ENCODE assay signal across 8 mouse cellular contexts in the genomic region with DNA sequence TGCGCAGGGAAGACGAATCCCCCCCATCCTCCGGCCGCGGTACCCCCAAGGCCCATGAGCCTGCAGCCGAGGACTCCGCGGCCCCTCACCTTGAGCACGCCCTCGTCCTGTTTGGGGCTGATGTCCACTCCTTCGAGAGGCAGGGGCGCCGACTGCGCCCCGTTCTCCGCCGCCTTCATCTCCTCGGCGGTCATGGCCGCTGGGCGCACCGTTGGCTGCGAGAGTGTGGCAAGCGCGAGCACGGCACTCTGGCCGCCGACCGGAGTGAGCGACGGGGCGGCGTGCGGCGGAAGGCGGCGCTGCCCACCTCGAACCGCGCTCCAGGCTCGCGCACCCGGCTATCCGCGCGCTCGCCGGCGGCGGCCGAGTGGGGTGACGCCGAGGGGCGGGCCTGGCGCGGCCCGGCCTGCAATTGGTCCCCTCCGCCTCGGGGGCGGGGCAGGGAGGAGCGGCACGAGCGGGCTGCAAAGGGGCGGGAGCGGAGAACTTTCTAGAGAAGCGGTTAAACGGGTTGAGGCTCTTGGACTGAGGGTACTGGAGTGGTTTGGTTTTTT. TPM values are rescaled to one million over a fixed set of nuclear protein-coding genes. Genes with fewer than 3 reads are reported as not detected.
DNase-seq lines count a peak whose midpoint lies in the region; ATAC-seq and TF ChIP-seq lines count a peak whose summit lies in the region.

Gene Fkbp4, minus strand, starts transcription at position 361 of the 554 bp plus-strand sequence.

- peak within 1 kb of the TSS; percentile 99 for H3K4me2 ChIP-seq in CH12.LX (ENCODE audit: insufficient read depth, low read depth, poor library complexity, severe bottlenecking)
- peak within 1 kb of the TSS; percentile 83 for H3K4me2 ChIP-seq in forebrain, embryonic 11.5 days (ENCODE audit: low read depth, low read length, severe bottlenecking)
- peak within 1 kb of the TSS; percentile 94 for H3K4me2 ChIP-seq in heart, embryonic 16.5 days (ENCODE audit: low read depth, low read length)
- peak within 1 kb of the TSS; percentile 91 for H3K4me2 ChIP-seq in liver, postnatal 0 days (ENCODE audit: low read depth, low read length)
- H3K4me2 ChIP-seq in neural tube, embryonic 14.5 days (ENCODE audit: low read depth, low read length): peak within 1 kb of the TSS; percentile 67

- H3K4me1 ChIP-seq in CH12.LX (ENCODE audit: control insufficient read depth in 1 of 2, insufficient read depth in 2 of 2): peaks cover 5 to 18% of the 10 kb centered on the region in 2 experiments; a peak in 3 of 4 replicates
- H3K4me1 ChIP-seq in forebrain, embryonic 11.5 days (replicated peaks; ENCODE audit: control insufficient read depth, insufficient read depth, low read length): peaks cover 9% of the 10 kb centered on the region
- H3K4me1 ChIP-seq in heart, embryonic 16.5 days (ENCODE audit: control insufficient read depth, insufficient read depth, low read length): peaks cover 29% of the 10 kb centered on the region
- H3K4me1 ChIP-seq in liver, postnatal 0 days (ENCODE audit: insufficient read depth): peaks cover 23% of the 10 kb centered on the region
- peaks cover 6% of the 10 kb centered on the region; the same call in 1 of the 2 replicates for H3K4me1 ChIP-seq in neural tube, embryonic 14.5 days (ENCODE audit: control insufficient read depth, insufficient read depth, low read length)

- H3K27me3 ChIP-seq in CH12.LX (replicated peaks): no peaks in the 10 kb centered on the region
- H3K27me3 ChIP-seq in forebrain, embryonic 11.5 days (ENCODE audit: control insufficient read depth, insufficient read depth, low read length): no peaks in the 10 kb centered on the region; the same call in 1 of the 2 replicates
- no peaks in the 10 kb centered on the region for H3K27me3 ChIP-seq in heart, embryonic 16.5 days (ENCODE audit: control insufficient read depth, insufficient read depth, low read length)
- H3K27me3 ChIP-seq in liver, postnatal 0 days (ENCODE audit: insufficient read depth, low read length): no peaks in the 10 kb centered on the region
- no peaks in the 10 kb centered on the region for H3K27me3 ChIP-seq in neural tube, embryonic 14.5 days (ENCODE audit: control insufficient read depth, insufficient read depth, low read length)

- peak; percentile 95 for ATAC-seq in forebrain, embryonic 11.5 days (replicated peaks; ENCODE audit: low FRiP score)
- ATAC-seq in heart, embryonic 16.5 days (replicated peaks; ENCODE audit: extremely low read depth, insufficient read depth, low FRiP score): peak; percentile 90
- peak; percentile 93 for ATAC-seq in liver, postnatal 0 days
- peak; percentile 95 for ATAC-seq in neural tube, embryonic 14.5 days (ENCODE audit: low read depth)

- in situ Hi-C loops in CH12.LX (cut with MboI; ENCODE audit: low pct_ligation_motif_present, low pct_unique_long_range_greater_than_20kb, low sequenced_read_pairs): no loop called here

- H3K27ac ChIP-seq in CH12.LX (ENCODE audit: insufficient read depth, low read depth): peak within 1 kb of the TSS; percentile 39
- H3K27ac ChIP-seq in forebrain, embryonic 11.5 days (ENCODE audit: low read depth, low read length): peak within 1 kb of the TSS; percentile 87
- peak within 1 kb of the TSS; percentile 93 for H3K27ac ChIP-seq in heart, embryonic 16.5 days (ENCODE audit: low read length)
- peak within 1 kb of the TSS; percentile 79 for H3K27ac ChIP-seq in liver, postnatal 0 days (ENCODE audit: low read depth)
- H3K27ac ChIP-seq in neural tube, embryonic 14.5 days (ENCODE audit: low read depth, low read length): peak within 1 kb of the TSS; percentile 91

- TF ChIP-seq RAD21 in CH12.LX (IDR thresholded peaks at IDR 0.05; ENCODE audit: low read depth, low read length): no peak

- peaks cover 30 to 38% of the 10 kb centered on the region in 2 experiments for H3K36me3 ChIP-seq in CH12.LX (replicated peaks in 1 of 2; ENCODE audit: control insufficient read depth in 1 of 2, insufficient read depth in 1 of 2, low read length in 1 of 2)
- peaks cover 24% of the 10 kb centered on the region for H3K36me3 ChIP-seq in forebrain, embryonic 11.5 days (ENCODE audit: control insufficient read depth, insufficient read depth, low read length)
- peaks cover 29% of the 10 kb centered on the region for H3K36me3 ChIP-seq in heart, embryonic 16.5 days (ENCODE audit: control insufficient read depth, insufficient read depth)
- H3K36me3 ChIP-seq in liver, postnatal 0 days (replicated peaks; ENCODE audit: insufficient read depth, low read length): peaks cover 23% of the 10 kb centered on the region
- H3K36me3 ChIP-seq in neural tube, embryonic 14.5 days (ENCODE audit: control insufficient read depth, insufficient read depth, low read length): peaks cover 18% of the 10 kb centered on the region

- TF ChIP-seq CTCF in CH12.LX (conservative IDR thresholded peaks at IDR 0.05 in 1 of 2, IDR thresholded peaks at IDR 0.05 in 1 of 2; ENCODE audit: low read depth in 2 of 2, low read length in 2 of 2): peak in 1 of 2 experiments; percentile 20; a peak in 1 of 4 replicates
- TF ChIP-seq CTCF in liver, postnatal 0 days (IDR thresholded peaks at IDR 0.05; ENCODE audit: low read depth): peak; percentile 24

- dilution Hi-C loops in CH12.LX (cut with MboI; ENCODE audit: extremely low pct_ligation_motif_present, extremely low pct_unique_long_range_greater_than_20kb, low sequenced_read_pairs): no loop called here

- peaks cover 27% of the 10 kb centered on the region for H3K79me2 ChIP-seq in CH12.LX (replicated peaks; ENCODE audit: control insufficient read depth, extremely low read depth, insufficient read depth, poor library complexity, severe bottlenecking)

- DNase-seq in CH12.LX (ENCODE audit: extremely low read depth): peak; percentile 87
- peak; percentile 78 for DNase-seq in c-Kit-positive CD71-negative TER-119-negative erythroid progenitor cells, embryonic 14.5 days (ENCODE audit: low read depth)
- peak; percentile 95 for DNase-seq in forebrain, embryonic 11.5 days (ENCODE audit: low spot score)
- peak; percentile 94 to 97 for DNase-seq in kidney, postnatal 36 days
- peak; percentile 94 for DNase-seq in liver, postnatal 0 days
- DNase-seq in testis, postnatal 10 days (ENCODE audit: low spot score): peak; percentile 97

- WGBS in forebrain, embryonic 11.5 days: under 1% methylated on average over 67 of the region's 67 CpGs
- WGBS in heart, embryonic 16.5 days: under 1% methylated on average over 67 of the region's 67 CpGs
- WGBS in liver, postnatal 0 days (ENCODE audit: insufficient replicate concordance): 1% methylated on average over 64 of the region's 67 CpGs
- 1% methylated on average over 30 of the region's 67 CpGs for WGBS in neural tube, embryonic 14.5 days

- TF ChIP-seq EP300 in CH12.LX (IDR thresholded peaks at IDR 0.05; ENCODE audit: low read length): no peak
- no peak for TF ChIP-seq EP300 in liver, postnatal 0 days (IDR thresholded peaks at IDR 0.05; ENCODE audit: low read depth)

- H3K4me3 ChIP-seq in CH12.LX (replicated peaks in 1 of 3; ENCODE audit: low read depth in 2 of 3, low read length in 2 of 3, poor library complexity in 1 of 3): peak within 1 kb of the TSS; percentile 86 to 100 (median 99)
- peak within 1 kb of the TSS; percentile 96 for H3K4me3 ChIP-seq in forebrain, embryonic 11.5 days (ENCODE audit: low read depth, low read length)
- H3K4me3 ChIP-seq in heart, embryonic 16.5 days (ENCODE audit: low read length): peak within 1 kb of the TSS; percentile 71
- peak within 1 kb of the TSS; percentile 83 for H3K4me3 ChIP-seq in liver, postnatal 0 days (ENCODE audit: low read depth, low read length)
- H3K4me3 ChIP-seq in neural tube, embryonic 14.5 days (ENCODE audit: low read depth, low read length): peak within 1 kb of the TSS; percentile 99

- H3K9me3 ChIP-seq in CH12.LX (replicated peaks; ENCODE audit: low read length): no peaks in the 10 kb centered on the region
- no peaks in the 10 kb centered on the region for H3K9me3 ChIP-seq in forebrain, embryonic 11.5 days (ENCODE audit: control insufficient read depth, low read length)
- H3K9me3 ChIP-seq in heart, embryonic 16.5 days (replicated peaks; ENCODE audit: control insufficient read depth, low read length): no peaks in the 10 kb centered on the region
- no peaks in the 10 kb centered on the region for H3K9me3 ChIP-seq in liver, postnatal 0 days (ENCODE audit: low read length)
- no peaks in the 10 kb centered on the region for H3K9me3 ChIP-seq in neural tube, embryonic 14.5 days (ENCODE audit: control insufficient read depth, low read length)

- peak; percentile 79; the same call in 1 of the 2 replicates for TF ChIP-seq POLR2A in CH12.LX (IDR thresholded peaks at IDR 0.05; ENCODE audit: low read depth, low read length)

- H3K9ac ChIP-seq in CH12.LX (ENCODE audit: insufficient read depth, low read depth): peak within 1 kb of the TSS; percentile 87
- peak within 1 kb of the TSS; percentile 97 for H3K9ac ChIP-seq in forebrain, embryonic 11.5 days (ENCODE audit: low read length)
- H3K9ac ChIP-seq in heart, embryonic 16.5 days (ENCODE audit: low read length): peak within 1 kb of the TSS; percentile 88
- peak within 1 kb of the TSS; percentile 77 for H3K9ac ChIP-seq in liver, postnatal 0 days (replicated peaks)
- H3K9ac ChIP-seq in neural tube, embryonic 14.5 days (replicated peaks; ENCODE audit: low read depth, low read length): peak within 1 kb of the TSS; percentile 96

TF ChIP-seq in CH12.LX, 34 proteins besides CTCF, POLR2A, EP300 and RAD21 (continues in another document):
- TF ChIP-seq TCF12 (IDR thresholded peaks at IDR 0.05; ENCODE audit: low read depth, low read length) (peak; percentile 81), JUND (conservative IDR thresholded peaks at IDR 0.05; ENCODE audit: low read depth, low read length) (no peak), SMC3 (IDR thresholded peaks at IDR 0.05; ENCODE audit: low read depth, low read length) (no peak), SIN3A (IDR thresholded peaks at IDR 0.05; ENCODE audit: low read length) (no peak), TBP (conservative IDR thresholded peaks at IDR 0.05; ENCODE audit: low read depth, low read length) (0 out of 2 replicates have a peak, but pooled peaks have one; percentile 26), ETS1 (conservative IDR thresholded peaks at IDR 0.05; ENCODE audit: low read depth, low read length) (no peak), RCOR1 (conservative IDR thresholded peaks at IDR 0.05; ENCODE audit: low read depth, low read length) (no peak), E2F4 (IDR thresholded peaks at IDR 0.05; ENCODE audit: insufficient replicate concordance, low read depth, low read length) (no peak), ZMIZ1 (IDR thresholded peaks at IDR 0.05; ENCODE audit: low read depth, low read length) (peak; percentile 78)

RNA-seq across cellular contexts. Expression of gene Fkbp4, which starts in this region (rescaled TPM):
- total RNA-seq in CH12.LX (2012; rRNA removed) (265 and 319 TPM in 2 replicates), CH12.LX (2014; rRNA removed) (190 and 198 TPM in 2 replicates)
- polyA plus RNA-seq in CH12.LX (2012; ENCODE audit: insufficient read length, low read depth): 304 and 366 TPM in 2 replicates
- 601 and 640 TPM in 2 replicates for polyA plus RNA-seq in forebrain, embryonic 11.5 days (2014; fragmentation: Nextera tagmentation; extraction: Ambion mirVana)
- 281 and 301 TPM in 2 replicates for polyA plus RNA-seq in heart, embryonic 16.5 days (2015; fragmentation: Nextera tagmentation; extraction: Ambion mirVana)
- 79.9 and 80.2 TPM in 2 replicates for polyA plus RNA-seq in liver, postnatal 0 days (2015; fragmentation: Nextera tagmentation; extraction: Ambion mirVana)
- 277 and 319 TPM in 2 replicates for polyA plus RNA-seq in neural tube, embryonic 14.5 days (2014; fragmentation: Nextera tagmentation; extraction: Ambion mirVana)

Comparison
In these comparisons a context has a peak if more than half of its experiments do, and no peak if none do; other contexts are left out.
1. Peak in every context shown above with its lines: DNase-seq, ATAC-seq, H3K4me3 ChIP-seq and H3K27ac ChIP-seq.
2. H3K27ac ChIP-seq: peak in every context shown above with its lines; median percentile 93 in heart, embryonic 16.5 days; 91 in neural tube, embryonic 14.5 days; 87 in forebrain, embryonic 11.5 days; 79 in liver, postnatal 0 days; 39 in CH12.LX.